8 mouse cellular contexts compared by ENCODE assay signal in the genomic region with DNA sequence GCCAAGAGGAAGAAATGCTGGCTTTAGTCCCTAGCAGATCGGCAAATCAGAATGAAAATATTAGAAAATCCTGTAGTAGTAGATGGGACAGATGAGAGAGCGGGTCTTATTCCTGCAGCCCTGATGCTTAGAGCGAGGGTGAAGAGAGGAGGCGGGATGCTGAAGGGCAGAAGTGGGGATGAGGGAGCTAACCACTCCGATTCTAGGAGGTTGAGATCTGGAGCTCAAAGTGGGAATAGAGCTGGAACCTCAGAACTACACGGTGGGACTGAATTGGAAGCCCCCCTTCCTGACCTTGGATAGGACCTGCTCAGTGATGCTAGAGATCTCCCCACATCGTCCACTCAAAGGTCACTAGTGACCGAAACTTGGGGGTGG. TPM values are rescaled to one million over a fixed set of nuclear protein-coding genes. Genes with fewer than 3 reads are reported as not detected.
DNase-seq lines count a peak whose midpoint lies in the region; ATAC-seq and TF ChIP-seq lines count a peak whose summit lies in the region.

No protein-coding gene starts in this region.

- H3K4me3 ChIP-seq in heart, embryonic 12.5 days = peak overlapping the region; percentile 77
- H3K4me3 ChIP-seq in ES-E14 (ENCODE audit: insufficient read depth in 1 of 2, low read depth in 1 of 2, low read length in 2 of 2, poor library complexity in 1 of 2, severe bottlenecking in 1 of 2) = peak overlapping the region; percentile 59 to 61
- peak overlapping the region; percentile 59 for H3K4me3 ChIP-seq in forebrain, embryonic 13.5 days
- peak overlapping the region; percentile 52 for H3K4me3 ChIP-seq in liver, embryonic 16.5 days (ENCODE audit: low read depth, low read length)

- H3K9me3 ChIP-seq in heart, embryonic 12.5 days (replicated peaks) = no peaks in the 10 kb centered on the region
- H3K9me3 ChIP-seq in ES-E14 (ENCODE audit: control insufficient read depth, insufficient read depth, low read depth, low read length) = no peaks in the 10 kb centered on the region
- H3K9me3 ChIP-seq in forebrain, embryonic 13.5 days (replicated peaks) = no peaks in the 10 kb centered on the region
- H3K9me3 ChIP-seq in liver, embryonic 16.5 days (replicated peaks; ENCODE audit: control insufficient read depth, low read length) = no peaks in the 10 kb centered on the region

- H3K36me3 ChIP-seq in heart, embryonic 12.5 days = no peaks in the 10 kb centered on the region
- H3K36me3 ChIP-seq in ES-E14 (ENCODE audit: control insufficient read depth, insufficient read depth, low read length, poor library complexity, severe bottlenecking) = no peaks in the 10 kb centered on the region
- H3K36me3 ChIP-seq in forebrain, embryonic 13.5 days (ENCODE audit: poor library complexity, severe bottlenecking) = no peaks in the 10 kb centered on the region
- no peaks in the 10 kb centered on the region for H3K36me3 ChIP-seq in liver, embryonic 16.5 days (ENCODE audit: control insufficient read depth, insufficient read depth)

- intact Hi-C loops in heart, postnatal 36 days (cut with DNase I) = no loop called here

- no peak for DNase-seq in heart, postnatal 36 days
- DNase-seq in ES-E14 (ENCODE audit: low read depth, low spot score) = no peak
- no peak for DNase-seq in MN1 (ENCODE audit: low spot score)
- DNase-seq in gastrocnemius, adult 18-20 months (ENCODE audit: low spot score) = no peak
- no peak for DNase-seq in adrenal gland, postnatal 14 days

- 3% methylated on average over 8 of the region's 8 CpGs for WGBS in heart, embryonic 12.5 days
- 0% methylated on average over 8 of the region's 8 CpGs for WGBS in forebrain, embryonic 13.5 days
- WGBS in liver, embryonic 16.5 days (ENCODE audit: insufficient replicate concordance) = 2% methylated on average over 8 of the region's 8 CpGs

- H3K9ac ChIP-seq in heart, embryonic 12.5 days = peak overlapping the region; percentile 68
- peak overlapping the region; percentile 51; the same call in 1 of the 2 replicates for H3K9ac ChIP-seq in ES-E14 (ENCODE audit: insufficient read depth, low read depth, low read length, poor library complexity, severe bottlenecking)
- H3K9ac ChIP-seq in forebrain, embryonic 13.5 days = peak overlapping the region; percentile 76
- H3K9ac ChIP-seq in liver, embryonic 16.5 days (ENCODE audit: low read depth, low read length) = no peak overlapping the region

- in situ Hi-C loops in ES-E14 (cut with MboI; ENCODE audit: low sequenced_read_pairs in 2 of 2, unreplicated experiment in 2 of 2) = no loop called here

- ATAC-seq in heart, embryonic 12.5 days (ENCODE audit: insufficient number of reproducible peaks, low FRiP score) = no peak
- ATAC-seq in forebrain, embryonic 13.5 days = peak; percentile 54
- no peak for ATAC-seq in liver, embryonic 16.5 days (ENCODE audit: low read depth)

- H3K27ac ChIP-seq in heart, embryonic 12.5 days (ENCODE audit: poor library complexity, severe bottlenecking) = no peak overlapping the region
- no peak overlapping the region for H3K27ac ChIP-seq in ES-E14 (ENCODE audit: insufficient read depth, low read depth, low read length, poor library complexity, severe bottlenecking)
- 0 out of 2 replicates have a peak overlapping the region, but pooled peaks have one; percentile 25 for H3K27ac ChIP-seq in forebrain, embryonic 13.5 days
- no peak overlapping the region for H3K27ac ChIP-seq in liver, embryonic 16.5 days (ENCODE audit: low read length)

- H3K27me3 ChIP-seq in heart, embryonic 12.5 days (replicated peaks) = peaks cover 23% of the 10 kb centered on the region
- H3K27me3 ChIP-seq in forebrain, embryonic 13.5 days = no peaks in the 10 kb centered on the region
- peaks cover 19% of the 10 kb centered on the region for H3K27me3 ChIP-seq in liver, embryonic 16.5 days (ENCODE audit: control insufficient read depth, insufficient read depth, low read depth, low read length)

- H3K4me2 ChIP-seq in heart, embryonic 12.5 days = peak overlapping the region; percentile 99
- peak overlapping the region; percentile 75 for H3K4me2 ChIP-seq in forebrain, embryonic 13.5 days
- peak overlapping the region; percentile 61 for H3K4me2 ChIP-seq in liver, embryonic 16.5 days (ENCODE audit: low read depth, low read length)

- peaks cover 6% of the 10 kb centered on the region for H3K4me1 ChIP-seq in heart, embryonic 12.5 days (replicated peaks)
- H3K4me1 ChIP-seq in ES-E14 (ENCODE audit: control insufficient read depth in 2 of 2, insufficient read depth in 2 of 2, low read length in 2 of 2, poor library complexity in 1 of 2) = no peaks in the 10 kb centered on the region
- peaks cover 8% of the 10 kb centered on the region for H3K4me1 ChIP-seq in forebrain, embryonic 13.5 days
- H3K4me1 ChIP-seq in liver, embryonic 16.5 days (ENCODE audit: control insufficient read depth, low read depth, low read length) = no peaks in the 10 kb centered on the region

TF ChIP-seq in ES-E14, 5 proteins besides CTCF, POLR2A, EP300 and RAD21:
- TF ChIP-seq CHD2 (IDR thresholded peaks at IDR 0.05; ENCODE audit: low read depth, low read length) = no peak
- no peak for TF ChIP-seq MAFK (IDR thresholded peaks at IDR 0.05; ENCODE audit: insufficient read depth, low read depth, low read length)
- TF ChIP-seq ZC3H11A (IDR thresholded peaks at IDR 0.05; ENCODE audit: borderline replicate concordance, low read depth, low read length) = no peak
- no peak for TF ChIP-seq HCFC1 (IDR thresholded peaks at IDR 0.05; ENCODE audit: borderline replicate concordance, insufficient read depth, low read length)
- no peak for TF ChIP-seq ZNF384 (IDR thresholded peaks at IDR 0.05; ENCODE audit: low read depth, low read length)

RNA-seq across cellular contexts. Expression of gene Fam184b, which starts 0.3 kb away (rescaled TPM):
- 0.23 and 0.28 TPM in 2 replicates for polyA plus RNA-seq in heart, embryonic 12.5 days (2016; fragmentation: Nextera tagmentation; extraction: Ambion mirVana)
- total RNA-seq in heart, postnatal 36 days (2021) = under 1 TPM; 0.05 to 0.06 TPM
- total RNA-seq in ES-E14 (2012; rRNA removed) = 0.42 and 0.45 TPM in 2 replicates
- 3.2 and 3.6 TPM in 2 replicates for polyA plus RNA-seq in forebrain, embryonic 13.5 days (2015; fragmentation: Nextera tagmentation; extraction: Ambion mirVana)
- 0.11 TPM in 2 replicates for polyA plus RNA-seq in liver, embryonic 16.5 days (2015; fragmentation: Nextera tagmentation; extraction: Ambion mirVana)
- total RNA-seq in gastrocnemius, adult 18-20 months (2021) = under 1 TPM; 0.48 to 0.95 TPM
- 0.74 and 1.2 TPM in 2 replicates for total RNA-seq in adrenal gland, postnatal 14 days (2021)

RNA-seq across cellular contexts. Expression of gene Ncapg, which starts 30.0 kb away (rescaled TPM):
- polyA plus RNA-seq in heart, embryonic 12.5 days (2016; fragmentation: Nextera tagmentation; extraction: Ambion mirVana) = 37.9 and 39.6 TPM in 2 replicates
- under 1 TPM; 0.39 to 0.41 TPM for total RNA-seq in heart, postnatal 36 days (2021)
- total RNA-seq in ES-E14 (2012; rRNA removed) = 51.8 and 63.5 TPM in 2 replicates
- polyA plus RNA-seq in forebrain, embryonic 13.5 days (2015; fragmentation: Nextera tagmentation; extraction: Ambion mirVana) = 54.1 and 58.0 TPM in 2 replicates
- 44.2 and 47.6 TPM in 2 replicates for polyA plus RNA-seq in liver, embryonic 16.5 days (2015; fragmentation: Nextera tagmentation; extraction: Ambion mirVana)
- not detected for total RNA-seq in gastrocnemius, adult 18-20 months (2021)
- 7.6 and 9.8 TPM in 2 replicates for total RNA-seq in adrenal gland, postnatal 14 days (2021)
